Mouse (Mus musculus) cerebellum, postnatal 10 days (tissue): ENCODE measurements around the gene Inka2.
A peak's percentile ranks its signal among the peaks of the same experiment; 100 is the strongest.
"Not testable (repeated sequence)": the region's sequence is repeated elsewhere in the genome, so short reads cannot be mapped to it uniquely, and the experiment has no call there.

Source experiments
- DNase-seq, 2 experiments: peaks; one replicate each; pipeline ENCODE4 v3.0.0; 2021; ENCODE audit warnings: mixed read lengths in 2 of 2

Gene Inka2

GRCm38 (mm10) chr3:105697148-105697441 is 7.3 kb upstream of the Inka2 start:
- no peak for DNase-seq

GRCm38 (mm10) chr3:105698311-105698710 is 6.1 kb upstream of the Inka2 start:
- no peak for DNase-seq

DNA sequence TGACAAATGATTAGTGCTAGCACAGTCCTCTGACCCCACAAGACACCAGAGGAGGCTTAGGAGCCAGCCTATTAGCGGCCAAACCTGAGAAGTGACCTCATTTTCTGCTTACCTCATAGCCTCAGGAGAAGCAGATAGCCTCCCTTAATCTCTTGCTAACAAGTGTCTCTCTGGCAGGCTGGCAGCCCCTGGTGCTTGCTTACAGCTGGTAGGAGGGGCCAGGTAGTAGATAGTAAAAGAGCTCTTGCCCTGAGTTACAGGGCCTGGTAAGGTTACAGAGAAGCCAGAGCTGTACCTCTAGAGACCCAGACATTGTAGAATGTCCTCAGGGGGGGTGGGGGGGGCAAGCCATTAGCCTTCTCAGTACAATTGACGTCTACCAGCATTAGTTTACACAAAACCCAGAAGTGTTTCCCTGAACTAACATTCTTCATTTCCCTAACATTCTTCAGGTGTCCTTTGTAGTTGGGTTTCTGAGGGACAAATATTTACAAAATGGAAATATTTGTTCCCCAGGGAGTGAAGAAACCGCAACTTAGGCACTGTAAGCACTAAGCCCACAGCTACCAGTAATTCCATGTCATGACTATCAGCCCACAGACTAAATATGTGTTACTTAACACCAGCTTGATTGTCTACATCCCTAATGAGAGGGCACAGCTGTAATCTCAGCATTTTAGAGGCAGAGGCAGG is 5.0 kb upstream of the Inka2 start:
- no peak for DNase-seq

GRCm38 (mm10) chr3:105700786-105701185 is 3.6 kb upstream of the Inka2 start:
- DNase-seq = not testable (repeated sequence)

DNA sequence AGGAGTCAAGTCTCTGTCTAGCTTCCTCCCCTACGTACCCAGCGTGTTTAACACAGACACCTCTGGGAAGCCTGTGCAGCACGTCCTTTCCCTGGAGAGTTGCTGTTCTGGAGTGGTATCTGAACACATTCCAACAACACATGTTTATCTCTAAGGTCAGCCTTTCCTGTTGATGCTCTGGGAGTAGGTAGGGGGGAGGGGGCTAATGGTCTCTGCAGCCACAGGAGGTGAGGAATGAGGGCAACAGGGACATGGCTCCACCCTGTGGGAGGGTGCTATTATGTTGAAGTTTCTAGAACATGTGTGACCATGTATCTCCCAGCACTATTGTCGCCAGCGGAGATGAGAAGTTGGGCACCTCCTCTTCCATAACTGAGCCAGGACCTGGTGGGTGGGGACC is 3.0 kb upstream of the Inka2 start:
- DNase-seq = no peak

- DNase-seq = no peak
Observed at GRCm38 (mm10) chr3:105703571-105703970, 828 bp upstream of the Inka2 start.

DNA sequence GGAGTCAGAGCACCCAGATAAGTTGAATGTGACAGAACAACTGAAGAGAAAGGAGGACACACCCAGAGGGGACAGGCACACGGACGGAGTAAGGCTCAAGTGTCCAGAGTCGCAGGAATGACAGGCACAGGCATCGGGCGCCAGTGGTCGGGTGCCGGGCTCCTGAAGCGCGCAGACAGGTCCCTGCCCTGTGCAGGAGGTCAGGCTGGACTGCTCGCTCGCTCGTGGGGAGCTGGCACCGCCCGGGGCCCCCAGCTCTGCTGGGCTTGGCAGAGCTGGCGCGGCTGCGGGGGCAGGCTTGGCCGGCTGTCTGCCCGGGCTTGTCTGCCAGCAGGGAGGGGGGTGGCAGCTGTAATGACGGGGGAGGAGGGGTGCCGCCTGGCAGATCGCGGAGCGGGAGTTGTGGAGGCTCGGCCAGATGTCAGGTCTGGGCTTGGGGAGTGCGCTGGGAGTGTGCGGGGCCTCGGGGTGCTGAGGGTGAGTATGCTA is 706 bp downstream of the Inka2 start:
- peak; percentile 89 to 94 for DNase-seq

- DNase-seq = no peak
Observed at GRCm38 (mm10) chr3:105705561-105705960, 1.2 kb downstream of the Inka2 start.

DNA sequence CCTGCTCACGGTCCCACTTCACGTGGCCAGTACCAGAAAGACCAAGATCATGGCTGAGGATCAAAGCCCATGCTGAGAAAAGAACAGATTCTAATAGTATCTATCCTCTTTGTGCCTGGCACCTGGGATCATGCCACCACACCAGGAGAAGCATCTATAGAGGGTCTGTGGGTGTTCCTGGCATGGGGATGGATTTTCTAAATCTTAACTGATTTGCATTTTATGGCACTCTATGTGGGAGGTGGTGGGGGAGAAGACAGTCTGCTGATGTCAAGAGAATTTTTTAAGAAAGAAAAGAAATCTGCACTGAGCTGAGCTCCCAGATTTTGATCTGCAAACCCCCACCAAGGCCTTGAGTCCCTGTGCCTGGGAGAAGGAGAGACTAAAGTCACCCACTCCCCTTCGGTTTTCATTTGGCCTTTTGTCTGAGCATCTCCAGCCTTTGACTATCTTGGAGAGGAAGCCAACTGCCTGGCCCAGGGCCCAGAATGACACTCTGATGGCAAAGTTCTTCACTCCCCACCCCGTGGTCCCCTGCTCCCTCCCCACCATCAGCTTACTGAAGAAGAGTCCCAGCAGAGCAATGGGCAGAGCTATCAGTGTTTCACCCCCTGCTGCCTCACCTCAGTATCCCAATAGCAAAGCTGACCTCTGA is 2.1 kb downstream of the Inka2 start:
- peak; percentile 83 to 89 for DNase-seq

- DNase-seq = no peak
Observed at GRCm38 (mm10) chr3:105707590-105707989, 3.2 kb downstream of the Inka2 start.

GRCm38 (mm10) chr3:105710246-105710645 is 5.8 kb downstream of the Inka2 start:
- DNase-seq = peak; percentile 81 to 92

- peak; percentile 84 to 89 for DNase-seq
Observed at GRCm38 (mm10) chr3:105711741-105712140, 7.3 kb downstream of the Inka2 start.

GRCm38 (mm10) chr3:105712827-105713226 is 8.4 kb downstream of the Inka2 start:
- DNase-seq = no peak

DNA sequence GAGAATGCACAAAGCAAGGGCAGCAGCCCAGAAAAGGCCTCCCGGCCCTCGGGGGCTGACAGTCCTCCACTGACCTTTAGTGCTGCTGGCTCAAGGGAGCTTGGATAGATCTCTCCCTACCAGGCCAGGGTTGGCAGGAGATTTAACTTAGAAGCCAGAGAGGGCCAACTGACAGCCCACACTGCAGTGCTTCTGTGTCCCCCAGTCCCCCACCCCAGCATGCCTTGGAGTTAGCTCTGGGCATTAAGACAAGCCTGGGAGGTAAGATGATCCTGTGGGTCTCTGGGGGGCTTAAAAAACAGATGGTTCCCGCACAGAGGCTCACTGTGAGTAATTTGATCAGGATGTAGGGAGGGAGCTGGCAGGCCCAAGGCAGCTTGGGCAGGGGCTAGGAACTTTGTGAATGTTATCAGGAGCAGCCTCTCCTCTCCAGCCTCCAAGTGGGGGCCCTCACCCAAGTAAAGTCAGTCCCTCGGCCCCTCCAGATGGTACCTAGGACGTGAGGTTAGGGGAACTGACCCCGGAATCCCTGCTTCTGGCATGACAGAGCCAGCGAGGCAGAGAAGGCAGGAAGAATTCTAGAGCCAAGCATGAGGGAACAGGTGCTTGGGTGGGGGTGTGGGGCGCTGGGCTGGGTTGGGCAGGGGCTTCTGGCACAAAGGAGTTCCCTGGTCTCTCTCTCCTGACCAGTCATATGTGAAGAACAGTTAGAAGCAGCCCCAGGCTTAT is 9.9 kb downstream of the Inka2 start:
- peak; percentile 80 to 89 for DNase-seq

DNA sequence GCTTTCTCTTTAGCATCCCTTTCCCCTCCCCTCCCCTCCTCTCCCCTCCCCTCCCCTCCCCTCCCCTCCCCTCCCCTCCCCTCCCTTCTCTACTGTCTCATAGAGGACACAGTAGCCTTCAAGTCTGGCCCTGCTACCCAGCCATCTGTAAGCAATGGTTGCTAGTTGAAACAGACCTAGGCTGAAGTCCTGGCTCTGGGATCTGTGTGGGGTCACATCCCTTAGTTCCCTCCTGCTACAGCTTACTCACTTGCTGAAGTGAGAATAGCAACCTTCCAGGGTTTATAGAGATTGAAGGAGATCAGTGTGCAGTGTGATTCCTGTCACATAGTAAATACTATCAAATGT is 10.4 kb downstream of the Inka2 start:
- peak in 1 of 2 experiments; percentile 57 for DNase-seq

- DNase-seq = peak; percentile 76 to 88
Observed at GRCm38 (mm10) chr3:105716353-105717000, 12.1 kb downstream of the Inka2 start.

DNA sequence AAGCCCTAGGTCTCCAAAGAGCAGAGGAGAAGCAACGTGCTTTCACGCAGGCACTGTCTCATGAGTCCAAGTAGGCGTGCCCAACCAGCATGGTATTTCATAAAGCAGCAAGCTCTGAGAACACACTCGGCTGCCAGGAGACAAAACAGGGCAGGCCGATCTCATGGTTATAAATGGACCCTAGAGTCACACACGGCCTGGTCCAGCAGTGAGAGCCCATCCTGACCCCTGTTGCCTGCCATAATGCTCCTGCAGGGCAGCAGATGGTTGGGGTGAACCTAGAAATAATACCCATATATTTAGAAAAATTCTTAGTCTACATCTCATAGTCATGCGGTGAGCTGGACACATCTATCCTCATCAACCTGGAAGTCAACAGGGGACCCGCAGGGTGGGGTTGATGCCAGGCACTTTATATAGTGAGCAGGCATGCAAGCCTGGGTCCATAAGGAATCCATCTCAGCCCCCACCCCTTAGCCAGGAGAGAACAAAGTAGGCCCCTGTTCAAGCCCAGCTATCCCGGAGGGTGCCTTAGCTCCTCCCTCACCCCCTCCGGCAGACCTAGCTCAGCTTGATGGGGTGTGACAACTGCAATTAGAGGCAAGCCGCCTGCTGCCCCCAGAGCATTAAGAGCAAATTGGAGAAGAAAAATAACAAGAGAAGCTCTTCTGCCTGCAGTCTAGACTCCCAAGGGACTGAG is 13.6 kb downstream of the Inka2 start:
- DNase-seq = peak; percentile 49 to 60

DNA sequence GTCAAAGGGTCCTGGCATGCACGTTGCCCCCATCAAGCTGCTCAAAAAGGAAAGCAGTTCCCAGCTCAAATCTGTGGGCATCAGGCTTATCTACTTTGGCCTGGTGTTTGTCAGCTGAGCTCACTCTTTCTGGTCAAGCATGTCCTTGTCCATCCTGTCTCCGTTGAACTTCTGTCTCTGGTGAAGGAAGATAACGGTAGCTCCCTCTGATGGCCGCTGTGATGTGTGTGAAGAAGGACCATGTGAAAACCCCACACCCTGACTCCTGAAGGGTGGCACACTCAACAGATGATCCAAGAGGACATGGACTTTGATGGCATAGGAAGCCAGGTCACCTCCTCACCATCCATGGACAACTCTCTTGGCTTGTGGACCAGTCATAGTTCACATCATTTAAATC is 14.3 kb downstream of the Inka2 start:
- DNase-seq = peak; percentile 34 to 35

- DNase-seq = peak in 1 of 2 experiments; percentile 29
Observed at GRCm38 (mm10) chr3:105719979-105720378, 15.6 kb downstream of the Inka2 start.

DNA sequence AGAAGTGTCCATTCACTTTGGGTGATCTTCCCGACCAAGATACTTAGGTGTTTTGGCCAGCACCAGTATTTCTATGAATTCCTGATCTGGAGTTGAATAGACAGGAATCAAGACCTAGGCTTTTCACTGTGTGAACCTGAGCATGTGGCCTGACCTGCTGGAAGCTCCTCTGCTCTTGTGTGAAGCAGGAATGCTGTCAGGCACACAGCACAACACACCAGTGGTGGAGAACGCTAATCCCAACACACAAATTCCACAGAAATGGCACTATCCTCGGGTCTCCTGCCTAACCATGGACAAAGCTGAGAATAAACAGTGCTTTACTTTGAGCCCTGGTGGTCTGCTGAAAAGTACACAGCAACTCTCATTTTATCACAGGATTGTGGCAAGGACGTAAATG is 16.1 kb downstream of the Inka2 start:
- peak in 1 of 2 experiments; percentile 28 for DNase-seq

- no peak for DNase-seq
Observed at GRCm38 (mm10) chr3:105721681-105722201, 17.3 kb downstream of the Inka2 start.

- DNase-seq = peak in 1 of 2 experiments; percentile 33
Observed at GRCm38 (mm10) chr3:105722510-105722909, 18.1 kb downstream of the Inka2 start.
